Mouse (Mus musculus): ENCODE measurements around the gene Etfdh. TPM values are rescaled to one million over a fixed set of nuclear protein-coding genes. Genes with fewer than 3 reads are reported as not detected.
A peak's percentile ranks its signal among the peaks of the same experiment; 100 is the strongest.

Gene Etfdh
- polyA plus RNA-seq (2012; fragmentation: generic; extraction: Trizol): 17.8 TPM
- long read RNA-seq, experiment 1, transcript Etfdh-201 (13 exons, 2,377 nt): major isoform, 37 of 42 reads
- long read RNA-seq, experiment 1, partial matches to known transcripts: 4 of 42 reads
- long read RNA-seq, experiment 1, other reads (novel, unspliced or antisense): 1 of 42 reads
- long read RNA-seq, experiment 2, transcript Etfdh-201 (13 exons, 2,377 nt): major isoform, 247 of 260 reads
- long read RNA-seq, experiment 2, partial matches to known transcripts: 3 of 260 reads
- long read RNA-seq, experiment 2, other reads (novel, unspliced or antisense): 8 of 260 reads

GRCm38 (mm10) chr3:79629416-79629730 lies at the start of gene Etfdh:
Gene Etfdh (minus strand): TSS chr3:79629500.
- Histone ChIP-seq H3K4me3 (ENCODE audit: insufficient read depth, poor library complexity, severe bottlenecking) (peak within 1 kb of the TSS; percentile 85), H3K27me3 (ENCODE audit: control insufficient read depth, insufficient read depth, insufficient read length) (no peaks in the 10 kb centered on the region), H3K79me2 (ENCODE audit: control insufficient read depth, insufficient read depth) (peaks cover 34% of the 10 kb centered on the region), H3K36me3 (ENCODE audit: control insufficient read depth, insufficient read depth) (peaks cover 15% of the 10 kb centered on the region), H3ac (ENCODE audit: control insufficient read depth, insufficient read length, low read depth) (peak within 1 kb of the TSS; percentile 82), H3K79me3 (ENCODE audit: low read depth) (peaks cover 7% of the 10 kb centered on the region)
- TF ChIP-seq MYOG (IDR thresholded peaks at IDR 0.05; ENCODE audit: control insufficient read depth, extremely low read depth, insufficient read length): no peak

GRCm38 (mm10) chr3:79676411-79676810 lies 47.1 kb upstream of the Etfdh start:
- H3K36me3 ChIP-seq (ENCODE audit: control insufficient read depth, insufficient read depth): no peaks in the 10 kb centered on the region
- H3K4me3 ChIP-seq (ENCODE audit: insufficient read depth, poor library complexity, severe bottlenecking): no peak overlapping the region
- H3K27me3 ChIP-seq (ENCODE audit: control insufficient read depth, insufficient read depth, insufficient read length): no peaks in the 10 kb centered on the region
- H3K79me3 ChIP-seq (ENCODE audit: low read depth): no peaks in the 10 kb centered on the region
- H3K79me2 ChIP-seq (ENCODE audit: control insufficient read depth, insufficient read depth): no peaks in the 10 kb centered on the region
- TF ChIP-seq FOSL1 (IDR thresholded peaks at IDR 0.05; ENCODE audit: insufficient read depth, low read length, poor library complexity, severe bottlenecking) (no peak), CTCF (IDR thresholded peaks at IDR 0.05; ENCODE audit: control insufficient read depth, insufficient read depth, insufficient read length) (no peak), MYOG (IDR thresholded peaks at IDR 0.05; ENCODE audit: control insufficient read depth, extremely low read depth, insufficient read length) (no peak), MYOD1 (IDR thresholded peaks at IDR 0.05; ENCODE audit: control insufficient read depth, insufficient read length, low read depth) (no peak), USF1 (IDR thresholded peaks at IDR 0.05; ENCODE audit: low read depth) (no peak), MAX (IDR thresholded peaks at IDR 0.05) (no peak), CEBPB (IDR thresholded peaks at IDR 0.05; ENCODE audit: low read depth) (no peak)
- no peak overlapping the region for H3ac ChIP-seq (ENCODE audit: control insufficient read depth, insufficient read length, low read depth)

- Histone ChIP-seq H3K79me2 (ENCODE audit: control insufficient read depth, insufficient read depth) (no peaks in the 10 kb centered on the region), H3K4me3 (ENCODE audit: insufficient read depth, poor library complexity, severe bottlenecking) (no peak overlapping the region), H3K27me3 (ENCODE audit: control insufficient read depth, insufficient read depth, insufficient read length) (no peaks in the 10 kb centered on the region), H3K79me3 (ENCODE audit: low read depth) (no peaks in the 10 kb centered on the region), H3ac (ENCODE audit: control insufficient read depth, insufficient read length, low read depth) (no peak overlapping the region), H3K36me3 (ENCODE audit: control insufficient read depth, insufficient read depth) (no peaks in the 10 kb centered on the region)
- TF ChIP-seq FOSL1 (IDR thresholded peaks at IDR 0.05; ENCODE audit: insufficient read depth, low read length, poor library complexity, severe bottlenecking) (no peak), USF1 (IDR thresholded peaks at IDR 0.05; ENCODE audit: low read depth) (no peak), MYOG (IDR thresholded peaks at IDR 0.05; ENCODE audit: control insufficient read depth, extremely low read depth, insufficient read length) (no peak), CTCF (IDR thresholded peaks at IDR 0.05; ENCODE audit: control insufficient read depth, insufficient read depth, insufficient read length) (no peak), CEBPB (IDR thresholded peaks at IDR 0.05; ENCODE audit: low read depth) (no peak), MYOD1 (IDR thresholded peaks at IDR 0.05; ENCODE audit: control insufficient read depth, insufficient read length, low read depth) (no peak), MAX (IDR thresholded peaks at IDR 0.05) (no peak)
Observed at GRCm38 (mm10) chr3:79674641-79675040, 45.3 kb upstream of the Etfdh start.

- Histone ChIP-seq H3K79me3 (ENCODE audit: low read depth) (no peaks in the 10 kb centered on the region), H3K36me3 (ENCODE audit: control insufficient read depth, insufficient read depth) (no peaks in the 10 kb centered on the region), H3K4me3 (ENCODE audit: insufficient read depth, poor library complexity, severe bottlenecking) (no peak overlapping the region), H3K27me3 (ENCODE audit: control insufficient read depth, insufficient read depth, insufficient read length) (no peaks in the 10 kb centered on the region), H3ac (ENCODE audit: control insufficient read depth, insufficient read length, low read depth) (no peak overlapping the region), H3K79me2 (ENCODE audit: control insufficient read depth, insufficient read depth) (no peaks in the 10 kb centered on the region)
- TF ChIP-seq CTCF (IDR thresholded peaks at IDR 0.05; ENCODE audit: control insufficient read depth, insufficient read depth, insufficient read length): no peak
- TF ChIP-seq MAX (IDR thresholded peaks at IDR 0.05): no peak
- TF ChIP-seq USF1 (IDR thresholded peaks at IDR 0.05; ENCODE audit: low read depth): no peak
- TF ChIP-seq FOSL1 (IDR thresholded peaks at IDR 0.05; ENCODE audit: insufficient read depth, low read length, poor library complexity, severe bottlenecking): no peak
- no peak for TF ChIP-seq MYOG (IDR thresholded peaks at IDR 0.05; ENCODE audit: control insufficient read depth, extremely low read depth, insufficient read length)
- no peak for TF ChIP-seq MYOD1 (IDR thresholded peaks at IDR 0.05; ENCODE audit: control insufficient read depth, insufficient read length, low read depth)
- no peak for TF ChIP-seq CEBPB (IDR thresholded peaks at IDR 0.05; ENCODE audit: low read depth)
Observed at GRCm38 (mm10) chr3:79673082-79673481, 43.8 kb upstream of the Etfdh start.

GRCm38 (mm10) chr3:79672188-79672587 lies 42.9 kb upstream of the Etfdh start:
- Histone ChIP-seq H3K79me3 (ENCODE audit: low read depth) (no peaks in the 10 kb centered on the region), H3K79me2 (ENCODE audit: control insufficient read depth, insufficient read depth) (no peaks in the 10 kb centered on the region), H3K27me3 (ENCODE audit: control insufficient read depth, insufficient read depth, insufficient read length) (no peaks in the 10 kb centered on the region), H3K36me3 (ENCODE audit: control insufficient read depth, insufficient read depth) (no peaks in the 10 kb centered on the region), H3K4me3 (ENCODE audit: insufficient read depth, poor library complexity, severe bottlenecking) (no peak overlapping the region), H3ac (ENCODE audit: control insufficient read depth, insufficient read length, low read depth) (no peak overlapping the region)
- TF ChIP-seq USF1 (IDR thresholded peaks at IDR 0.05; ENCODE audit: low read depth) (no peak), MAX (IDR thresholded peaks at IDR 0.05) (no peak)

GRCm38 (mm10) chr3:79670556-79670955 lies 41.3 kb upstream of the Etfdh start:
- no peaks in the 10 kb centered on the region for H3K27me3 ChIP-seq (ENCODE audit: control insufficient read depth, insufficient read depth, insufficient read length)
- H3K4me3 ChIP-seq (ENCODE audit: insufficient read depth, poor library complexity, severe bottlenecking): no peak overlapping the region
- no peak overlapping the region for H3ac ChIP-seq (ENCODE audit: control insufficient read depth, insufficient read length, low read depth)
- TF ChIP-seq USF1 (IDR thresholded peaks at IDR 0.05; ENCODE audit: low read depth) (no peak), MYOD1 (IDR thresholded peaks at IDR 0.05; ENCODE audit: control insufficient read depth, insufficient read length, low read depth) (no peak), CEBPB (IDR thresholded peaks at IDR 0.05; ENCODE audit: low read depth) (no peak), FOSL1 (IDR thresholded peaks at IDR 0.05; ENCODE audit: insufficient read depth, low read length, poor library complexity, severe bottlenecking) (no peak), CTCF (IDR thresholded peaks at IDR 0.05; ENCODE audit: control insufficient read depth, insufficient read depth, insufficient read length) (no peak), MAX (IDR thresholded peaks at IDR 0.05) (no peak), MYOG (IDR thresholded peaks at IDR 0.05; ENCODE audit: control insufficient read depth, extremely low read depth, insufficient read length) (no peak)
- H3K79me3 ChIP-seq (ENCODE audit: low read depth): no peaks in the 10 kb centered on the region
- H3K79me2 ChIP-seq (ENCODE audit: control insufficient read depth, insufficient read depth): no peaks in the 10 kb centered on the region
- no peaks in the 10 kb centered on the region for H3K36me3 ChIP-seq (ENCODE audit: control insufficient read depth, insufficient read depth)

Data from C2C12 (cell line).